Mouse (Mus musculus) heart, embryonic 16.5 days (tissue): ENCODE results near the gene Lifr. TPM values are rescaled to one million over a fixed set of nuclear protein-coding genes. Genes with fewer than 3 reads are reported as not detected.
A peak's percentile ranks its signal among the peaks of the same experiment; 100 is the strongest.

Experiments
- ATAC-seq: fragments of 200-750 bp; cut with Nextera tagmentation; replicated peaks from 2 replicates; pipeline ENCODE4 v1.8.0; 2017; ENCODE audit warnings: moderate number of reproducible peaks; ENCODE audit not compliant: insufficient read depth, low FRiP score; ENCODE audit errors: extremely low read depth
- H3K27ac ChIP-seq: fragments of 300-500 bp; sonication (generic); 2 replicates; pipeline ENCODE4 v1.5.1; 2014; ENCODE audit warnings: mild to moderate bottlenecking, low read length, control low read depth, moderate library complexity
- H3K27me3 ChIP-seq: fragments of 300-500 bp; sonication (generic); 2 replicates; pipeline ENCODE4 v1.6.1; 2014; ENCODE audit warnings: low read length, mixed read lengths; ENCODE audit not compliant: control insufficient read depth, insufficient read depth
- H3K36me3 ChIP-seq: fragments of 300-500 bp; sonication (generic); 2 replicates; pipeline ENCODE4 v1.6.1; 2014; ENCODE audit not compliant: control insufficient read depth, insufficient read depth
- H3K4me1 ChIP-seq: fragments of 300-500 bp; sonication (generic); 2 replicates; pipeline ENCODE4 v1.6.1; 2014; ENCODE audit warnings: low read length, mixed read lengths; ENCODE audit not compliant: control insufficient read depth, insufficient read depth
- H3K4me2 ChIP-seq: fragments of 300-500 bp; sonication (generic); 2 replicates; pipeline ENCODE4 v1.6.1; 2014; ENCODE audit warnings: low read depth, mild to moderate bottlenecking, control low read depth, low read length
- H3K4me3 ChIP-seq: fragments of 300-500 bp; sonication (generic); 2 replicates; pipeline ENCODE4 v1.5.1; 2014; ENCODE audit warnings: mild to moderate bottlenecking, control low read depth, low read length
- H3K9ac ChIP-seq: fragments of 300-500 bp; sonication (generic); 2 replicates; pipeline ENCODE4 v1.6.1; 2014; ENCODE audit warnings: low read length, control low read depth
- H3K9me3 ChIP-seq: fragments of 300-500 bp; sonication (generic); replicated peaks from 2 replicates; pipeline ENCODE4 v1.6.1; 2016; ENCODE audit warnings: low read length; ENCODE audit not compliant: control insufficient read depth
- WGBS: fragments of 180-500 bp; shearing (Covaris S2); extraction: QIAGEN DNeasy Blood & Tissue Kit; methylation state at CpG from one replicate; pipeline ENCODE4 v1.1.7; 2014; 5-methylcytosine and 5-hydroxymethylcytosine counted together
- polyA plus RNA-seq: library from polyadenylated mRNA; unstranded; fragments of >200 nt; fragmentation: Nextera tagmentation; extraction: Ambion mirVana; gene quantifications from 2 replicates; pipeline ENCODE4 v1.2.1, GENCODE M21; 2015

Lifr gene
- polyA plus RNA-seq, 1 experiment from 2014 or later, result 24.0 TPM

DNA sequence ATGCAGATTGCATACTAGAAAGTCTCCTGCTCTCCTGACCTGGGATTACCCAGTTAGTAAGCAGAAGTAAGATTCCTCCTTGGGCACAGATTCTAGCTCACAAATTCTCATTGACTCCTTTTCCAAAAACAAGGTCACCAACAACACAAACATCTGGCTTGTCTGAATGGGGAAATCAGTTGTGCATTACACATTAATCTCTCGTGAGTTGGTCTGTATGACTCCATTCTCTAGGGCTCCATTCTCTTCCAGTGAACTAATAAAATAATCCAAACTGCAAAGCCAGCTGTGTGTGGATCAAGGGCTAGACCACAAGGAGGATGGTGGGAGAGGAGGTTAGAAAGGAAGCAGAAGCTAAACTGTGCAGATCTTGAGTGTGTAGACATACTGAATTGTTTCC lies 25.8 kb downstream of the Lifr start:
- no peak overlapping the region for H3K9ac ChIP-seq
- no peak overlapping the region for H3K27ac ChIP-seq
- no peak overlapping the region for H3K4me3 ChIP-seq
- no peaks in the 10 kb centered on the region for H3K4me1 ChIP-seq
- no peaks in the 10 kb centered on the region for H3K27me3 ChIP-seq
- no peaks in the 10 kb centered on the region for H3K9me3 ChIP-seq
- no peak overlapping the region for H3K4me2 ChIP-seq
- ATAC-seq, result no peak
- H3K36me3 ChIP-seq, result no peaks in the 10 kb centered on the region
- WGBS, result 77% methylated on average over 1 of the region's 1 CpGs

- no peak overlapping the region for H3K4me3 ChIP-seq
- no peak overlapping the region for H3K4me2 ChIP-seq
- no peaks in the 10 kb centered on the region for H3K9me3 ChIP-seq
- no peaks in the 10 kb centered on the region for H3K27me3 ChIP-seq
- 83% methylated on average over 3 of the region's 3 CpGs for WGBS
- H3K4me1 ChIP-seq, result no peaks in the 10 kb centered on the region
- H3K9ac ChIP-seq, result no peak overlapping the region
- no peak for ATAC-seq
- no peak overlapping the region for H3K27ac ChIP-seq
- no peaks in the 10 kb centered on the region for H3K36me3 ChIP-seq
Observed at GRCm38 (mm10) chr15:7116699-7117098, 26.3 kb downstream of the Lifr start.

- H3K27ac ChIP-seq, result no peak overlapping the region
- no peaks in the 10 kb centered on the region for H3K36me3 ChIP-seq
- H3K27me3 ChIP-seq, result no peaks in the 10 kb centered on the region
- no peak overlapping the region for H3K4me2 ChIP-seq
- ATAC-seq, result no peak
- WGBS, result 84% methylated on average over 6 of the region's 6 CpGs
- H3K9me3 ChIP-seq, result no peaks in the 10 kb centered on the region
- no peak overlapping the region for H3K4me3 ChIP-seq
- no peak overlapping the region for H3K9ac ChIP-seq
- no peaks in the 10 kb centered on the region for H3K4me1 ChIP-seq
Observed at GRCm38 (mm10) chr15:7117944-7118343, 27.5 kb downstream of the Lifr start.

GRCm38 (mm10) chr15:7118849-7119248 lies 28.4 kb downstream of the Lifr start:
- H3K36me3 ChIP-seq, result no peaks in the 10 kb centered on the region
- 24% methylated on average over 5 of the region's 5 CpGs for WGBS
- no peak for ATAC-seq

DNA sequence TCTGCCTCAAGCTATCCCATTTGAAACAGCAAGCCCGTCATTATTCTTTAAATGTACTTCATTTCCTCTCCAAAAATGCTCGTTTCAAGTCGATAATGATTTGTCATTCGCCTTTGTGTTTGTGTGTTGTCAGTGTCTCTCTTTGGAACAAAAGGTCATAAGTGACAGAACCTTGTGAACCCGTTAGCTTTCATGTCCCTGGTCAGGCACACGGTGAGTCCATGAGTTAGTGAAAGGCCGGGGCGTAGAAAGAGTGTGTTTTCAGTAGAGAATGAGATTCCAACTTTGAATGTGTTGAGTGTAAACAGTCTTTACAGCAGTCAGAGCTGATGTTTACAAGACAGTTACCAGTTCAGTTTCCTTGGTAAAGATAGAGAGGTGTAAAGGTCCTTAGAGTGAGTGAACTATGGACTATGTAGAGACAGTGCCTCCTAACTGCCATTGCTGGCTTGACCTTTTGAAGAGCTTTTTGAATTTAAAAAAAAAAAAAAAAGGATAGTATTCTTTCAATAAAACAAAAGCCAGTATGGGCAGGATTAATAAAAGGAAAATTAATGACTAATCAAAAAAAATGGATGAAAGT lies 29.6 kb downstream of the Lifr start:
- 72% methylated on average over 8 of the region's 8 CpGs for WGBS
- no peak for ATAC-seq
- Histone ChIP-seq H3K9me3 (no peaks in the 10 kb centered on the region), H3K27me3 (no peaks in the 10 kb centered on the region), H3K9ac (no peak overlapping the region), H3K36me3 (no peaks in the 10 kb centered on the region), H3K4me2 (no peak overlapping the region), H3K27ac (no peak overlapping the region), H3K4me3 (no peak overlapping the region), H3K4me1 (no peaks in the 10 kb centered on the region)

More at GRCm38 (mm10) chr15:7118849-7119248, 28.4 kb downstream of the Lifr start:
- Histone ChIP-seq H3K9ac (no peak overlapping the region), H3K4me3 (no peak overlapping the region), H3K9me3 (no peaks in the 10 kb centered on the region), H3K4me2 (no peak overlapping the region), H3K27ac (no peak overlapping the region), H3K4me1 (no peaks in the 10 kb centered on the region), H3K27me3 (no peaks in the 10 kb centered on the region)

DNA sequence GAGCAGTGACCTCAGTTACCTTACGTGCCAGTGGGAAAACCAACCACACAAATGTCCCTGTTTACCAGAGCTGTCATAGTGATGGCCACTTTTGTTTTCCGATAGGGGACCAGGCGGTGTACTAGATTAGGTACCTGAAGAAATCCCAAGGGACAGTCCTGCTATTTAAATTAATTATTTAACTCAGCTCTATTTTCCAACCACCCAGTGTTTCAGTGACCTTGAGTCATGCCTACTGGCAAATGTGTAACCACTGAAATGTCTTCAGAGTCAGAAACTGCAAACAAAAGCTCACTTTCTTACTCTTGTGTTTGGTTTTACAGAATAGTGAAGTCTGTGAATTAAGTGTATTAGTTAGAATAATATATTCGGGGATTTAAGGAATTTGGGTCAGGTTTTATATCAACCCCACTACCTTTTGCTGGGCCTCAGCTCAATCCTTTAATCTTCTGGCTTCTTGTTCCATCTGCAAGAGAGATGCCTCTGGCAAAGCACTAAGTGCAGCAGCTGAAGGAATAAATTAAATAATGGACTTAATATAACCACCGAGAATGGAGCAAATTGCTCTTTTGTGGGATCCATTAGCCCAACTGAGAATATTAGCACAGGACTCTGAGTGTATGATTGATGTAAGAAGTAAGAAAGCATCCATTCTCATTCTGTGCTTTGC lies 33.5 kb downstream of the Lifr start:
- ATAC-seq, result no peak
- H3K4me1 ChIP-seq, result no peaks in the 10 kb centered on the region

DNA sequence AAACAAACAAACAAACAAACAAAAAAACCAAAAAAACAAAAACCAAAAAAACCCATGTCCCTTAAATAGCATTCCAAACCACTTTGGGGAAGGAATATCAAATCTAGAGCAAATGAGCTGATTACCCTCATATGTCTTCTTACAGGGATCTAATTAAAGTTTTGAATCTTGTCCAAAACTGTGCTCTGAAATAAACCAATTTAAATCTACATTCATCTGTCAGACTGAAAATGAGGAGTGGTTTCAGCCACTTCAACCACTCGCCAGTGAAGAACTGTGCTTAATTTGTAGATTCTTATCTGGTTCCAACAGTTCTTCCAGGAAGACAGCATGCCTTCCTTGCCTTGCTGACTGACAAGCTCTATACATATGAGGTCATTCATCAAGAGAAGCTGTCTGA lies 35.8 kb downstream of the Lifr start:
- WGBS, result 52% methylated on average over 1 of the region's 1 CpGs
- no peaks in the 10 kb centered on the region for H3K36me3 ChIP-seq
- no peaks in the 10 kb centered on the region for H3K27me3 ChIP-seq
- H3K4me1 ChIP-seq, result peaks cover 5% of the 10 kb centered on the region
- no peak overlapping the region for H3K4me2 ChIP-seq
- no peak overlapping the region for H3K27ac ChIP-seq
- ATAC-seq, result no peak
- no peak overlapping the region for H3K9ac ChIP-seq
- no peak overlapping the region for H3K4me3 ChIP-seq
- H3K9me3 ChIP-seq, result no peaks in the 10 kb centered on the region

More for the DNA sequence above, 33.5 kb downstream of the Lifr start:
- H3K9ac ChIP-seq, result no peak overlapping the region
- no peaks in the 10 kb centered on the region for H3K36me3 ChIP-seq
- H3K4me3 ChIP-seq, result no peak overlapping the region
- H3K27ac ChIP-seq, result no peak overlapping the region
- 78% methylated on average over 5 of the region's 5 CpGs for WGBS
- no peaks in the 10 kb centered on the region for H3K9me3 ChIP-seq
- H3K4me2 ChIP-seq, result no peak overlapping the region
- no peaks in the 10 kb centered on the region for H3K27me3 ChIP-seq

DNA sequence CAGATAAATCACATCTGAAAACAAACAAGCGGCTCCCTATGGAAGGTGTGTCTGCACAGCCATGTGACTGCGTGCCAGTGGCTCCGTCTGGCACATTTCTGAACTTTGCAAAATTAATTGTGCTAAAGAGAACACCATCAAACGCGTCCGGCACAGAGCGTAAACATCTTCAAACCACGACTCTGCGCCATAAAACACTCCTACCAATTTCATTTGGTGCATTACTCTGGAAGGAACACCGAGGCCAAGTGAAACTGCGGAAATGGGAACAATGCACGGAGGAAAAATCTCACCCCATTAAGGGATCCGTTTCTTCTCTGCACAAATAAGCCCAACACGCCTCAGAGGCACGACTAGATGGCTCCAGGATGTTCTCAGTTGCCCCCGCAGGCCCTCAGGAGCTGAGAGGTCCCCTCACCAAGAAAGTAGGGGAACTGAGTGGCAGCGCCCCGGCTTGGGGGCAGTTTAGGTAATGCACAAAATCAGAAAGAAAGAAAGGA lies 38.3 kb downstream of the Lifr start:
- Histone ChIP-seq H3K27ac (peak overlapping the region; percentile 97), H3K4me2 (peak overlapping the region; percentile 68), H3K4me1 (peaks cover 15% of the 10 kb centered on the region), H3K36me3 (no peaks in the 10 kb centered on the region), H3K9me3 (no peaks in the 10 kb centered on the region), H3K4me3 (peak overlapping the region; percentile 69), H3K9ac (peak overlapping the region; percentile 88), H3K27me3 (no peaks in the 10 kb centered on the region)
- ATAC-seq, result no peak
- WGBS, result under 1% methylated on average over 18 of the region's 18 CpGs

DNA sequence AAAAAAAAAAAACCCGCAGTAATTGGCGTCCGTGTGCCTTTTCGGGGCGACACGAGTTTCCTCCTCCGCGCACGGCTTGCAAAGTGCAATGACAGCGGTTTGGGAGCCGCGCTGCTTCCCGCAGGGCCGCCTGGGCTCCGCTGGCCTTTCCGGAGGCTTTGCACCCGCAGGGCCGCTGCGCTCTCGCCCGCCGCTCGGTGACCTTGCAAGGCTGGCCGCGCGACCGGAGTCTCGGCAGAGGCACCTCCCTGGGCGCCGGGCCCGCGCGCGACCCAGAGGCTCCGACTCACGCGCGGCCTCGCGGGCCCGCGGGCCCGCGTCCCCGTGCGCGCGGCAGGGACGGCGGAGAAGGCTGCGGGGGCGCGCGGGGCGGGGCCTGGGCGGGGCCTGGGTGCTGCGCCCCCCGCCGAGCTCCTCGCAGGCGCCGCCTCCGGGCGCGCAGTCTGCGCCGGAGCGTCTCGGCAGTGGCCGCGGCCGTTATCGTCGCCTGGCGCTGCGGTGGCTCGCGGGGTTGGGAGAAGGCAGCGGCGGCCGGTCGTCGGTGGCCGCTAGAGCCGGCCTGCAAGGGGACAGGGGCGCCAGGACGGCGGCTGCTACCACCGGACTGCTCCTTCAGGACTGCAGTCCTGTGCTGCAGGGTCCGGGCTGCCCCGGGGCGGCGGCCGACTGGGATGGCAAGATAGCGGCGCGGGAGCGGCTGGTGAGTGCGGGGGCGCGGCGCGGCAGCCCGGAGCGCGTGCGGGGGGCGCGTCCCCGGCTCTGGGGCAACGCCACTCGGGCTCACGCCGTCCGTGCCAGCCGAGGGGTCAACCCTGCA lies 38.9 kb downstream of the Lifr start:
- H3K9ac ChIP-seq, result peak overlapping the region; percentile 88
- H3K4me1 ChIP-seq, result peaks cover 21% of the 10 kb centered on the region
- no peaks in the 10 kb centered on the region for H3K9me3 ChIP-seq
- under 1% methylated on average over 116 of the region's 116 CpGs for WGBS
- peak overlapping the region; percentile 68 for H3K4me2 ChIP-seq
- H3K27ac ChIP-seq, result peak overlapping the region; percentile 97
- H3K36me3 ChIP-seq, result no peaks in the 10 kb centered on the region
- H3K4me3 ChIP-seq, result peak overlapping the region; percentile 69
- peak; percentile 93 for ATAC-seq
- H3K27me3 ChIP-seq, result no peaks in the 10 kb centered on the region
